Mouse (Mus musculus) fat pad, adult 2 months (tissue): ENCODE data around the gene Gm10961.
A peak's percentile ranks its signal among the peaks of the same experiment; 100 is the strongest.

ENCODE experiments used
- DNase-seq: peaks from one replicate; pipeline ENCODE4 v3.0.0-alpha.2; 2011; ENCODE audit warnings: low read depth, low spot score; ENCODE audit errors: extremely low read depth

The Gm10961 gene

GRCm38 (mm10) chr3:107656151-107656550 lies 25.0 kb downstream of the Gm10961 start:
- no peak for DNase-seq

GRCm38 (mm10) chr3:107656888-107657287 lies 25.8 kb downstream of the Gm10961 start:
- no peak for DNase-seq

DNA sequence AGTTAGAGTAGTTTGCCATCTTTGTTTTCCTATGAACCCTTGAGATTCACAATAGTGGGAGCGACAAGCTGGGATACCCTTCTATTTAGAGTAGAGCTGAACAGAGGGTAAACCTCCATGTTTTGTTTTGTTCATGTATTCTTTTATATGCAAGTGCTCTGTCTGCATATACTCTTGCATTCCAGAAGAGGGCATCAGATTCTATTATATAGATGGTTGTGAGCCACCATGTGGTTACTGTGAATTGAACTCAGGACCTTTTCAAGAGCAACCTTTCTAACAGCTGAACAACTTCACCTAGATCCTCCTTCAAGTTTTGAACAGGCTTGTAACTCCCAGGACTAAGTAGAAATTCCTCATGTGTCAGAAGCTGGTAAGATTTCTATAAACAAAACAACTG lies 27.9 kb downstream of the Gm10961 start:
- no peak for DNase-seq

DNA sequence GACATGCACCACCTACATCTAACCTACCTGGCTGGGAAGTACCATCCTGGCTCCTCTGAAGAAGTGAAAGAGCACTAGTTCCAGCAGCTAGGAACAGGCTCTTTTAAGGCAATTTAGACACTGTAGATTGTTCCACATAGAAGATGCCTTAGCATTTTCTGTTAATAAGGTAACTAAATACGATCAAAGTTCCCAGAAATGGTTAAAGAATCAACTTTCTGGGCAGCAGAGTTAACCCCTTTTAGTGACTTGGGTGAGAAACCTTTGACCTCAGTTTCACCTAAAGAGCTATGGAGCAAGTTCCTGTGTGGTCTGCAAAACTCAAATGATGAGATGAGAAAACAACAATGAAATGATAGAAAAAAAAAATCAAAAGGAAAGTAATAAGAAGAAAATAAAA lies 33.5 kb downstream of the Gm10961 start:
- DNase-seq = no peak

GRCm38 (mm10) chr3:107667426-107667825 lies 36.3 kb downstream of the Gm10961 start:
- DNase-seq = no peak

DNA sequence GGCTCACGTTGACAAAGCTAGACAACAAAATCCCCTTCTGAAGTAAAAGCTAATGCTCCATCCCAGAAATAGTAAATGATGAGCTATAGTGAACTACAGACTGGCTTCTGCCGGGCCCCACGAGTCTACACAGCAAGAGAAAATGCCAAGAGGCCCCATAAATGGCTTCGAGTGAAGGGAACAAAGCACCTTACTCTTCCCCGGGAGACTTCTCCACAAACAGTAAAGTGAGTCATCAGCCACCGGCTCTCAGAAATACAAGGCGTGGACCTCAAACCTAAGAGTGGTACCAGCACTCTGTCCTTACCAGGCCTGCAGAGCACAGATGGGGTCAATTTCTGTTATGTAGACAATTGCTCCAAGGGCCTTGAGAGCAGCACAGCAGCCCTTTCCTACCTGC lies 37.7 kb downstream of the Gm10961 start:
- DNase-seq = no peak

DNA sequence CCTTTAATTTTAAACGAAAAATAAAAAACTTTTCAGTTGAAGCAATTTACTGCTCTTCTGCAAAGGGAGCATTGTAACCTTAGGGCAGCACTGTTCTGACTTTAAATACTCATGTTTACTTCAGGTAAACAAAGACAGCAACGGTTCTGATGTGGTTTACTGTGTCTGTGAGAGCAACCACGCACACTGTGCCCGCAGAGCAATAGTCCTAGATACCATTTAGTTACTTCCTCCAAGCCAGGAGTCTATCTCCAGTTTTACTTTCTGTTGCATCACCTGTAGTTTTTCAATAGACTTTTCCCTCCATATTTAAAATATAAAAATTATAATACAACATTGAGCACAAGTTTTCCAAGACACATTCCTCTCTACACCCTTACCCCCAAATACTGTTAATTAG lies 39.4 kb downstream of the Gm10961 start:
- no peak for DNase-seq

- no peak for DNase-seq
Measured at GRCm38 (mm10) chr3:107671509-107671908, 40.4 kb downstream of the Gm10961 start.

GRCm38 (mm10) chr3:107680790-107681576 lies 49.9 kb downstream of the Gm10961 start:
- peak; percentile 31 for DNase-seq
